Mouse (Mus musculus): ENCODE measurements around the gene P4ha2. TPM values are rescaled to one million over a fixed set of nuclear protein-coding genes. Genes with fewer than 3 reads are reported as not detected.

Gene P4ha2
- polyA plus RNA-seq, 1 experiment from 2014 or later: 8.3 TPM

GRCm38 (mm10) chr11:54144886-54145285 lies 45.0 kb downstream of the P4ha2 start:
- Histone ChIP-seq H3K36me3 (ENCODE audit: control insufficient read depth, insufficient read depth) (no peaks in the 10 kb centered on the region), H3K27ac (ENCODE audit: low read depth, low read length) (no peak overlapping the region), H3K4me2 (replicated peaks; ENCODE audit: low read depth) (no peak overlapping the region), H3K9ac (ENCODE audit: low read depth, low read length) (no peak overlapping the region), H3K27me3 (replicated peaks; ENCODE audit: control insufficient read depth, insufficient read depth, low read length) (no peaks in the 10 kb centered on the region), H3K4me3 (ENCODE audit: low read depth, low read length) (no peak overlapping the region), H3K9me3 (ENCODE audit: control insufficient read depth) (peaks cover 3% of the 10 kb centered on the region; the same call in 1 of the 2 replicates), H3K4me1 (replicated peaks; ENCODE audit: control insufficient read depth, insufficient read depth, low read length) (no peaks in the 10 kb centered on the region)
- no peak for ATAC-seq
- TF ChIP-seq CTCF (IDR thresholded peaks at IDR 0.05; ENCODE audit: low read depth): peak; percentile 90
- 21% methylated on average over 3 of the region's 3 CpGs for WGBS

DNA sequence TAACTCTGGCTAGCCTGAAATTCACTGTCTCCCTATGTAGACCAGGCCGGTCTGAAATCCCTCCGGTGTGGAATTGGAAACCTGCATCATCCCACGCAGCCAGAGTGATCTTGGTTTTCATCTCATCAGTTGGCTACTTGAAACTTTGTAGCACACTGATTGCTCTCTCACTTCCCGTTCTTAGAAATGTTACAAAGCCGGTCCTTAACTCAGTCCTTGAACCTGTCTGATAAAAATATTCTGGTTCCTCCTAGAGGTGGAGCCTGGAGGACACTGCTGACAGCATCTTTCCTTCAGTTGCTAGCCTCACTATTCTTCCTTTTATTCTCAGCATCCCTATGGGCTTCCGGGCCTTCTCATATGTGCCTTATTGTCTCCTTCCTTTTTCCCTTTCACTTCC lies 46.1 kb downstream of the P4ha2 start:
- TF ChIP-seq CTCF (IDR thresholded peaks at IDR 0.05; ENCODE audit: low read depth): no peak
- Histone ChIP-seq H3K9ac (ENCODE audit: low read depth, low read length) (no peak overlapping the region), H3K27me3 (replicated peaks; ENCODE audit: control insufficient read depth, insufficient read depth, low read length) (no peaks in the 10 kb centered on the region), H3K9me3 (ENCODE audit: control insufficient read depth) (peaks cover 3% of the 10 kb centered on the region; the same call in 1 of the 2 replicates), H3K27ac (ENCODE audit: low read depth, low read length) (no peak overlapping the region), H3K4me1 (replicated peaks; ENCODE audit: control insufficient read depth, insufficient read depth, low read length) (0 out of 2 replicates have a peak, but pooled peaks cover 4% of the 10 kb centered on the region), H3K4me2 (replicated peaks; ENCODE audit: low read depth) (no peak overlapping the region), H3K4me3 (ENCODE audit: low read depth, low read length) (no peak overlapping the region), H3K36me3 (ENCODE audit: control insufficient read depth, insufficient read depth) (no peaks in the 10 kb centered on the region)
- ATAC-seq: no peak
- 89% methylated on average over 6 of the region's 6 CpGs for WGBS

- H3K4me3 ChIP-seq (ENCODE audit: low read depth, low read length): no peak overlapping the region
- no peak overlapping the region for H3K27ac ChIP-seq (ENCODE audit: low read depth, low read length)
- no peaks in the 10 kb centered on the region for H3K36me3 ChIP-seq (ENCODE audit: control insufficient read depth, insufficient read depth)
- ATAC-seq: no peak
- 63% methylated on average over 3 of the region's 3 CpGs for WGBS
- TF ChIP-seq CTCF (IDR thresholded peaks at IDR 0.05; ENCODE audit: low read depth): no peak
- peaks cover 3% of the 10 kb centered on the region; the same call in 1 of the 2 replicates for H3K9me3 ChIP-seq (ENCODE audit: control insufficient read depth)
- H3K9ac ChIP-seq (ENCODE audit: low read depth, low read length): no peak overlapping the region
- no peaks in the 10 kb centered on the region for H3K27me3 ChIP-seq (replicated peaks; ENCODE audit: control insufficient read depth, insufficient read depth, low read length)
- H3K4me2 ChIP-seq (replicated peaks; ENCODE audit: low read depth): no peak overlapping the region
- 0 out of 2 replicates have a peak, but pooled peaks cover 4% of the 10 kb centered on the region for H3K4me1 ChIP-seq (replicated peaks; ENCODE audit: control insufficient read depth, insufficient read depth, low read length)
Observed at GRCm38 (mm10) chr11:54149791-54150465, 50.0 kb downstream of the P4ha2 start.

- no peak overlapping the region for H3K27ac ChIP-seq (ENCODE audit: low read depth, low read length)
- peaks cover 3% of the 10 kb centered on the region; the same call in 1 of the 2 replicates for H3K9me3 ChIP-seq (ENCODE audit: control insufficient read depth)
- H3K4me3 ChIP-seq (ENCODE audit: low read depth, low read length): no peak overlapping the region
- 32% methylated on average over 7 of the region's 7 CpGs for WGBS
- H3K4me2 ChIP-seq (replicated peaks; ENCODE audit: low read depth): no peak overlapping the region
- ATAC-seq: peak; percentile 68
- H3K36me3 ChIP-seq (ENCODE audit: control insufficient read depth, insufficient read depth): no peaks in the 10 kb centered on the region
- H3K9ac ChIP-seq (ENCODE audit: low read depth, low read length): no peak overlapping the region
- no peaks in the 10 kb centered on the region for H3K27me3 ChIP-seq (replicated peaks; ENCODE audit: control insufficient read depth, insufficient read depth, low read length)
- no peak for TF ChIP-seq CTCF (IDR thresholded peaks at IDR 0.05; ENCODE audit: low read depth)
- H3K4me1 ChIP-seq (replicated peaks; ENCODE audit: control insufficient read depth, insufficient read depth, low read length): 0 out of 2 replicates have a peak, but pooled peaks cover 4% of the 10 kb centered on the region
Observed at GRCm38 (mm10) chr11:54151141-54151540, 51.2 kb downstream of the P4ha2 start.

DNA sequence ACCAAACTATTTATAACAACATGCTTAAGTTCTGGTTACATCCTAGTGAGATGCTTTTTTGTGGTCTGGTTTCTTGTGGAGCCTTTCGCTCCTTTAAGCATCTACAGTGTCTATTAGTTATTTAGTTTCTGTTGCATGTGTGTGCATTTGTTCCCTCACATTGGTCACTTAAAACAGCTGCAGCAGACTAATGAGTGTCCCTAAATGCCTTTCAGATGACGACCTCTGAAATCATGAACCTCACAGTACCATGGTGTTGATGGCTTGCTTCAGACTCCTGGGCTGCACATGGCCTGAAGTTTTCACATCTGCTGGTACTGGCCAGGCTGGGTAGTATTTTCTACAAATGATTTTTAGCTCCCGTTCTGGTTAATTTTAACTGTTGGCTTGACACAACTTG lies 53.1 kb downstream of the P4ha2 start:
- Histone ChIP-seq H3K4me2 (replicated peaks; ENCODE audit: low read depth) (no peak overlapping the region), H3K4me1 (replicated peaks; ENCODE audit: control insufficient read depth, insufficient read depth, low read length) (0 out of 2 replicates have a peak, but pooled peaks cover 4% of the 10 kb centered on the region), H3K27me3 (replicated peaks; ENCODE audit: control insufficient read depth, insufficient read depth, low read length) (no peaks in the 10 kb centered on the region), H3K9ac (ENCODE audit: low read depth, low read length) (no peak overlapping the region), H3K27ac (ENCODE audit: low read depth, low read length) (no peak overlapping the region), H3K36me3 (ENCODE audit: control insufficient read depth, insufficient read depth) (no peaks in the 10 kb centered on the region), H3K9me3 (ENCODE audit: control insufficient read depth) (peaks cover 3% of the 10 kb centered on the region; the same call in 1 of the 2 replicates), H3K4me3 (ENCODE audit: low read depth, low read length) (no peak overlapping the region)
- no peak for TF ChIP-seq CTCF (IDR thresholded peaks at IDR 0.05; ENCODE audit: low read depth)
- no peak for ATAC-seq
- 86% methylated on average over 3 of the region's 3 CpGs for WGBS

DNA sequence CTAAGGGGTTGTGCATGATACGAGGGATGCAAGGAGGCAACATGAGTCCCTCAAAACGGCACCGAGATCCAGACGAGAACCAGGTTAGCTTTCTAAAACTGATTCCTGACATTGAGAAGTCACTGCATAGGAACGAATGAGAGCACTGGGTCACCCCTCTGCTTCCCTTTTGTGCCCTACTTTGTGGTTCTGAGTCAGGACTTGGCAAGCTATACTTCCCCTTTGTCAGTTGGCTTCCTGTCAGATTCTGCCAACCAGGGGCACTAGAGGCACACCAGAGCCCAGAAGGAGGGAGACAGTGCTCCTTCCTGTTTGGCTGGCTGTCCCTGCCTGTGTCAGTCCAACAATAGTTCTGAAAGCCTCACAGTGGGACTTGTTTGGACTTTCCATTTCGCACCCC lies 56.0 kb downstream of the P4ha2 start:
- H3K36me3 ChIP-seq (ENCODE audit: control insufficient read depth, insufficient read depth): no peaks in the 10 kb centered on the region
- H3K4me2 ChIP-seq (replicated peaks; ENCODE audit: low read depth): no peak overlapping the region
- WGBS: 75% methylated on average over 6 of the region's 6 CpGs
- TF ChIP-seq CTCF (IDR thresholded peaks at IDR 0.05; ENCODE audit: low read depth): no peak
- H3K4me3 ChIP-seq (ENCODE audit: low read depth, low read length): no peak overlapping the region
- H3K4me1 ChIP-seq (replicated peaks; ENCODE audit: control insufficient read depth, insufficient read depth, low read length): no peaks in the 10 kb centered on the region
- no peaks in the 10 kb centered on the region for H3K27me3 ChIP-seq (replicated peaks; ENCODE audit: control insufficient read depth, insufficient read depth, low read length)
- H3K27ac ChIP-seq (ENCODE audit: low read depth, low read length): no peak overlapping the region
- ATAC-seq: no peak
- no peaks in the 10 kb centered on the region for H3K9me3 ChIP-seq (ENCODE audit: control insufficient read depth)
- no peak overlapping the region for H3K9ac ChIP-seq (ENCODE audit: low read depth, low read length)

Data from intestine, postnatal 0 days (tissue).